Mouse (Mus musculus): Measurements from ENCODE around the gene Rptor. TPM values are rescaled to one million over a fixed set of nuclear protein-coding genes. Genes with fewer than 3 reads are reported as not detected.
"Not testable (repeated sequence)": the region's sequence is repeated elsewhere in the genome, so short reads cannot be mapped to it uniquely, and the experiment has no call there.

The Rptor gene
- total RNA-seq, 2 experiments from 2014 or later, result 52.8 to 56.2 TPM

GRCm38 (mm10) chr11:119640491-119640890 is 37.8 kb downstream of the Rptor start:
- intact Hi-C loops (cut with DNase I), result no loop called here
- no peak for DNase-seq (ENCODE audit: low spot score in 2 of 2)

- no peak for DNase-seq (ENCODE audit: low spot score in 2 of 2)
- intact Hi-C loops (cut with DNase I), result no loop called here
Measured at GRCm38 (mm10) chr11:119641831-119642381, 39.2 kb downstream of the Rptor start.

- intact Hi-C loops (cut with DNase I), result no loop called here
- DNase-seq (ENCODE audit: low spot score in 2 of 2), result no peak
Measured at GRCm38 (mm10) chr11:119643347-119643746, 40.6 kb downstream of the Rptor start.

- intact Hi-C loops (cut with DNase I), result no loop called here
- no peak for DNase-seq (ENCODE audit: low spot score in 2 of 2)
Measured at GRCm38 (mm10) chr11:119644140-119644539, 41.4 kb downstream of the Rptor start.

GRCm38 (mm10) chr11:119644612-119645379 is 42.1 kb downstream of the Rptor start:
- DNase-seq (ENCODE audit: low spot score in 2 of 2), result no peak
- intact Hi-C loops (cut with DNase I), result no loop called here

- intact Hi-C loops (cut with DNase I), result no loop called here
Measured at GRCm38 (mm10) chr11:119650456-119650855, 47.8 kb downstream of the Rptor start.

GRCm38 (mm10) chr11:119653336-119653735 is 50.6 kb downstream of the Rptor start:
- no peak for DNase-seq (ENCODE audit: low spot score in 2 of 2)
- intact Hi-C loops (cut with DNase I), result no loop called here

More at GRCm38 (mm10) chr11:119650456-119650855, 47.8 kb downstream of the Rptor start:
- DNase-seq (ENCODE audit: low spot score in 2 of 2), result no peak

GRCm38 (mm10) chr11:119657534-119657933 is 54.8 kb downstream of the Rptor start:
- intact Hi-C loops (cut with DNase I), result no loop called here
- no peak for DNase-seq (ENCODE audit: low spot score in 2 of 2)

GRCm38 (mm10) chr11:119659296-119659695 is 56.6 kb downstream of the Rptor start:
- no peak for DNase-seq (ENCODE audit: low spot score in 2 of 2)
- intact Hi-C loops (cut with DNase I), result no loop called here

- DNase-seq (ENCODE audit: low spot score in 2 of 2), result not testable (repeated sequence)
Measured at GRCm38 (mm10) chr11:119661479-119661878, 58.8 kb downstream of the Rptor start.

GRCm38 (mm10) chr11:119663876-119664275 is 61.2 kb downstream of the Rptor start:
- DNase-seq (ENCODE audit: low spot score in 2 of 2), result no peak
- intact Hi-C loops (cut with DNase I), result no loop called here

More at GRCm38 (mm10) chr11:119661479-119661878, 58.8 kb downstream of the Rptor start:
- intact Hi-C loops (cut with DNase I), result not testable (repeated sequence)

GRCm38 (mm10) chr11:119664678-119665307 is 62.1 kb downstream of the Rptor start:
- intact Hi-C loops (cut with DNase I), result no loop called here
- DNase-seq (ENCODE audit: low spot score in 2 of 2), result no peak

- no peak for DNase-seq (ENCODE audit: low spot score in 2 of 2)
- intact Hi-C loops (cut with DNase I), result no loop called here
Measured at GRCm38 (mm10) chr11:119665308-119665702, 62.6 kb downstream of the Rptor start.

- intact Hi-C loops (cut with DNase I), result no loop called here
- DNase-seq (ENCODE audit: low spot score in 2 of 2), result no peak
Measured at GRCm38 (mm10) chr11:119666567-119667108, 63.9 kb downstream of the Rptor start.

GRCm38 (mm10) chr11:119670690-119671666 is 68.3 kb downstream of the Rptor start:
- intact Hi-C loops (cut with DNase I), result no loop called here
- no peak for DNase-seq (ENCODE audit: low spot score in 2 of 2)

GRCm38 (mm10) chr11:119672041-119672440 is 69.3 kb downstream of the Rptor start:
- DNase-seq (ENCODE audit: low spot score in 2 of 2), result no peak
- intact Hi-C loops (cut with DNase I), result no loop called here

GRCm38 (mm10) chr11:119672775-119673174 is 70.1 kb downstream of the Rptor start:
- DNase-seq (ENCODE audit: low spot score in 2 of 2), result no peak
- intact Hi-C loops (cut with DNase I), result no loop called here

GRCm38 (mm10) chr11:119674835-119675234 is 72.1 kb downstream of the Rptor start:
- intact Hi-C loops (cut with DNase I), result no loop called here
- DNase-seq (ENCODE audit: low spot score in 2 of 2), result no peak

GRCm38 (mm10) chr11:119675546-119675945 is 72.8 kb downstream of the Rptor start:
- no peak for DNase-seq (ENCODE audit: low spot score in 2 of 2)
- intact Hi-C loops (cut with DNase I), result no loop called here
